Mouse (Mus musculus): ENCODE results near the gene Tspan9.

- TF ChIP-seq CTCF (IDR thresholded peaks at IDR 0.05; ENCODE audit: low read depth) = no peak
- no peak for TF ChIP-seq EP300 (IDR thresholded peaks at IDR 0.05; ENCODE audit: low read depth)
These were observed 194.7 kb downstream of the Tspan9 start for GRCm38 (mm10) chr6:127948656-127949055.
